Mouse (Mus musculus): ENCODE measurements around the gene Fcrl1.

Fcrl1 gene

GRCm38 (mm10) chr3:87410605-87411004, 34.4 kb downstream of the Fcrl1 start:
- DNase-seq (ENCODE audit: extremely low spot score): no peak

- peak; percentile 49 for DNase-seq (ENCODE audit: extremely low spot score)
These were observed 35.0 kb downstream of the Fcrl1 start for GRCm38 (mm10) chr3:87411150-87411549.

- DNase-seq (ENCODE audit: extremely low spot score): no peak
These were observed 44.5 kb downstream of the Fcrl1 start for GRCm38 (mm10) chr3:87420645-87421044.

GRCm38 (mm10) chr3:87422386-87422910, 46.3 kb downstream of the Fcrl1 start:
- no peak for DNase-seq (ENCODE audit: extremely low spot score)

- DNase-seq (ENCODE audit: extremely low spot score): no peak
These were observed 59.3 kb downstream of the Fcrl1 start, which contains the start of gene Fcrl5 for GRCm38 (mm10) chr3:87435479-87435878. TSS of gene Fcrl5 (plus strand) at chr3:87435773.

- no peak for DNase-seq (ENCODE audit: extremely low spot score)
These were observed 64.4 kb downstream of the Fcrl1 start for GRCm38 (mm10) chr3:87440586-87440985.

GRCm38 (mm10) chr3:87443968-87444367, 67.8 kb downstream of the Fcrl1 start:
- DNase-seq (ENCODE audit: extremely low spot score): no peak

Data from embryo, embryonic 9.5 days (tissue).